In genomic region chr10:17559370-17559955, GRCm38 (mm10) we compare ENCODE assay signal across 14 mouse cellular contexts.
DNase-seq lines count a peak whose midpoint lies in the region; ATAC-seq and TF ChIP-seq lines count a peak whose summit lies in the region.
"Had no signal": no experiment of that assay in that cellular context is flagged by ENCODE, and none has a peak within 500 bp of the region (broad histone marks: within the 10 kb centered on the region; RNA-seq: fewer than 3 reads in every experiment).

No protein-coding gene starts in this region.

- H3K4me1 ChIP-seq in forebrain, embryonic 11.5 days (replicated peaks; ENCODE audit: control insufficient read depth, insufficient read depth, low read length) = no peaks in the 10 kb centered on the region
- H3K4me1 ChIP-seq in forebrain, embryonic 15.5 days = peaks cover 15% of the 10 kb centered on the region
- H3K4me1 ChIP-seq in kidney, adult 2 months (ENCODE audit: control insufficient read depth, insufficient read depth, low read length) = no peaks in the 10 kb centered on the region
- peaks cover 8% of the 10 kb centered on the region; the same call in 1 of the 2 replicates for H3K4me1 ChIP-seq in stomach, embryonic 15.5 days
- H3K4me1 ChIP-seq in stomach, postnatal 0 days (replicated peaks; ENCODE audit: control insufficient read depth, insufficient read depth) = no peaks in the 10 kb centered on the region

- ATAC-seq in forebrain, embryonic 11.5 days (replicated peaks; ENCODE audit: low FRiP score) = peak; percentile 64; the same call in 1 of the 2 replicates
- ATAC-seq in forebrain, embryonic 15.5 days (replicated peaks) = no peak
- no peak for ATAC-seq in stomach, embryonic 15.5 days (ENCODE audit: insufficient read depth, low FRiP score, low read depth)
- no peak for ATAC-seq in stomach, postnatal 0 days (ENCODE audit: low FRiP score, low TSS enrichment)
- ATAC-seq: intestine, postnatal 0 days; liver, postnatal 0 days had no signal

- no peak for DNase-seq in forebrain, embryonic 11.5 days (ENCODE audit: low spot score)
- peak; percentile 46 for DNase-seq in kidney, postnatal 10 days
- no peak for DNase-seq in kidney, adult 2 months
- DNase-seq in stomach, postnatal 0 days (ENCODE audit: low spot score) = no peak
- peak; percentile 53 for DNase-seq in yolk sac, embryonic 10.5 days (ENCODE audit: low spot score)
- no peak for DNase-seq in layer of hippocampus, postnatal 36 days
- DNase-seq: B cell, adult 2 months; cerebellum, adult 8-10 months; liver, postnatal 0 days; thymus, postnatal 4 days had no signal

- no peak overlapping the region for H3K27ac ChIP-seq in forebrain, embryonic 11.5 days (ENCODE audit: low read depth, low read length)
- no peak overlapping the region for H3K27ac ChIP-seq in forebrain, embryonic 15.5 days (replicated peaks)
- H3K27ac ChIP-seq in kidney, adult 2 months (ENCODE audit: insufficient read depth, low read depth, low read length) = no peak overlapping the region
- H3K27ac ChIP-seq in stomach, embryonic 15.5 days = peak overlapping the region; percentile 57; the same call in 1 of the 2 replicates
- H3K27ac ChIP-seq in stomach, postnatal 0 days (replicated peaks) = no peak overlapping the region
- H3K27ac ChIP-seq: embryonic facial prominence, embryonic 15.5 days had no signal

- TF ChIP-seq EP300 in stomach, postnatal 0 days (optimal IDR thresholded peaks at IDR 0.05) = no peak

- no peak for TF ChIP-seq CTCF in kidney, adult 2 months (conservative IDR thresholded peaks at IDR 0.05; ENCODE audit: insufficient read depth, insufficient read length, low read depth, low read length)
- no peak for TF ChIP-seq CTCF in stomach, postnatal 0 days (IDR thresholded peaks at IDR 0.05; ENCODE audit: low read depth)

- no peaks in the 10 kb centered on the region for H3K27me3 ChIP-seq in forebrain, embryonic 11.5 days (ENCODE audit: control insufficient read depth, insufficient read depth, low read length)
- H3K27me3 ChIP-seq in forebrain, embryonic 15.5 days = no peaks in the 10 kb centered on the region
- H3K27me3 ChIP-seq in kidney, adult 2 months (replicated peaks; ENCODE audit: control insufficient read depth, insufficient read depth, low read length) = no peaks in the 10 kb centered on the region
- H3K27me3 ChIP-seq in stomach, embryonic 15.5 days (replicated peaks) = no peaks in the 10 kb centered on the region
- no peaks in the 10 kb centered on the region for H3K27me3 ChIP-seq in stomach, postnatal 0 days (ENCODE audit: control insufficient read depth, insufficient read depth, low read length)
- H3K27me3 ChIP-seq: embryonic facial prominence, embryonic 15.5 days had no signal

- no peak overlapping the region for H3K4me3 ChIP-seq in forebrain, embryonic 11.5 days (ENCODE audit: low read depth, low read length)
- no peak overlapping the region for H3K4me3 ChIP-seq in forebrain, embryonic 15.5 days
- H3K4me3 ChIP-seq in kidney, adult 2 months (ENCODE audit: insufficient read depth, low read depth, low read length) = no peak overlapping the region
- no peak overlapping the region for H3K4me3 ChIP-seq in stomach, embryonic 15.5 days (replicated peaks)
- H3K4me3 ChIP-seq in stomach, postnatal 0 days (ENCODE audit: low read depth, low read length) = no peak overlapping the region
- H3K4me3 ChIP-seq: embryonic facial prominence, embryonic 15.5 days had no signal

- no peak overlapping the region for H3K9ac ChIP-seq in forebrain, embryonic 11.5 days (ENCODE audit: low read length)
- no peak overlapping the region for H3K9ac ChIP-seq in forebrain, embryonic 15.5 days (replicated peaks)
- H3K9ac ChIP-seq in stomach, embryonic 15.5 days = no peak overlapping the region
- H3K9ac ChIP-seq in stomach, postnatal 0 days (ENCODE audit: low read length) = no peak overlapping the region
- H3K9ac ChIP-seq: embryonic facial prominence, embryonic 15.5 days; liver, postnatal 0 days had no signal

- no peak for TF ChIP-seq POLR2A in kidney, adult 2 months (IDR thresholded peaks at IDR 0.05; ENCODE audit: low read depth, low read length)

- H3K4me2 ChIP-seq in forebrain, embryonic 11.5 days (ENCODE audit: low read depth, low read length, severe bottlenecking) = no peak overlapping the region
- no peak overlapping the region for H3K4me2 ChIP-seq in forebrain, embryonic 15.5 days (replicated peaks)
- no peak overlapping the region for H3K4me2 ChIP-seq in stomach, embryonic 15.5 days
- no peak overlapping the region for H3K4me2 ChIP-seq in stomach, postnatal 0 days (replicated peaks; ENCODE audit: low read depth)
- H3K4me2 ChIP-seq: embryonic facial prominence, embryonic 15.5 days had no signal

- no peaks in the 10 kb centered on the region for H3K9me3 ChIP-seq in forebrain, embryonic 11.5 days (ENCODE audit: control insufficient read depth, low read length)
- H3K9me3 ChIP-seq in forebrain, embryonic 15.5 days = no peaks in the 10 kb centered on the region
- no peaks in the 10 kb centered on the region for H3K9me3 ChIP-seq in stomach, embryonic 15.5 days
- H3K9me3 ChIP-seq in stomach, postnatal 0 days (ENCODE audit: control insufficient read depth, low read length) = no peaks in the 10 kb centered on the region
- H3K9me3 ChIP-seq: embryonic facial prominence, embryonic 15.5 days had no signal

- no peaks in the 10 kb centered on the region for H3K36me3 ChIP-seq in forebrain, embryonic 11.5 days (ENCODE audit: control insufficient read depth, insufficient read depth, low read length)
- no peaks in the 10 kb centered on the region for H3K36me3 ChIP-seq in forebrain, embryonic 15.5 days
- H3K36me3 ChIP-seq in kidney, adult 2 months (ENCODE audit: control insufficient read depth, insufficient read depth, low read length) = no peaks in the 10 kb centered on the region
- no peaks in the 10 kb centered on the region for H3K36me3 ChIP-seq in stomach, embryonic 15.5 days
- no peaks in the 10 kb centered on the region for H3K36me3 ChIP-seq in stomach, postnatal 0 days (ENCODE audit: control insufficient read depth, insufficient read depth, low read length)
- H3K36me3 ChIP-seq: embryonic facial prominence, embryonic 15.5 days had no signal

- WGBS in forebrain, embryonic 11.5 days = 19% methylated on average over 5 of the region's 5 CpGs
- WGBS in forebrain, embryonic 15.5 days = 14% methylated on average over 5 of the region's 5 CpGs
- 62% methylated on average over 5 of the region's 5 CpGs for WGBS in kidney, adult 2 months
- WGBS in stomach, embryonic 15.5 days = 64% methylated on average over 5 of the region's 5 CpGs
- WGBS in stomach, postnatal 0 days = 54% methylated on average over 5 of the region's 5 CpGs

Comparison
In these comparisons a context has a peak if more than half of its experiments do, and no peak if none do; other contexts are left out.
1. DNase-seq: peak in kidney, postnatal 10 days (single experiment) and yolk sac, embryonic 10.5 days (single experiment); none in forebrain, embryonic 11.5 days (single experiment), kidney, adult 2 months (single experiment), stomach, postnatal 0 days (single experiment) and layer of hippocampus, postnatal 36 days (0 of 2).